Mouse (Mus musculus) bone marrow macrophage, adult 2 months (primary cell): ENCODE measurements around the gene Traf5.

Experiments
- CTCF ChIP-seq: IDR thresholded peaks from 2 replicates; pipeline ENCODE4 v1.5.1; 2012; ENCODE audit warnings: low read depth, mild to moderate bottlenecking, low read length, moderate library complexity
- POLR2A ChIP-seq: IDR thresholded peaks from 2 replicates; pipeline ENCODE4 v1.6.1; 2012; ENCODE audit warnings: mild to moderate bottlenecking, low read depth, low read length, borderline replicate concordance

DNA sequence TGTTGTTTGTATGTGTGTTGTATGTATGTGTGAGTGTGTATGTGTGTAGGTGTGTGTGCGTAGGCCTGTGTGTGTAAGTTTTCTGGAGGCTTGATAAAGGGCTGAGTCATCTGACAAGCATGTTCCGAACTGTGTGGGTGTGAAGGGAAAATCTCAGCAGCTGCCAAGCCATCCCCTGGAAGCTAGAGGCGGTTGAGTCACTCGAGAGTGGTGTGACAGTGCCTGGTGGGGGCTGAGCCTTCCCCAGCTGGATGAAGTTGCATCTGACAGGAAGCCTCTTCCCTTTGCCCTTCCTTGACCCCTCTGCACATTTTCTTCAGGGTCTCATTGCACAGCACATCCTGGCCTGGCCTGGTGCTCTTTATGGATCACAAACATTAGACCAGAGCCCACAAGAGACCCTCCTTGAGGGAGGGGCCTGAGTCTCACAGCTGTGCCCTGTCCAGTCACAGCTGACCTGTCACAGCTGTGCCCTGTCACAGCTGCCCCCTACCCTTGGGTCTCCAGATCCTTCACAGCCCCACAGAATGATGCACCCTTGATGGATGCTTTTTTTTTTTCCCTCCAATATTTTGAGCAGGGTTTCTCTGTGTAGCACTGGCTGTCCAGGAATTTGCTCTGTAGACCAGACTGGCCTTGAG, 30.6 kb downstream of the Traf5 start:
- TF ChIP-seq CTCF (no peak), POLR2A (no peak)
